8 mouse cellular contexts compared by ENCODE assay signal in the genomic region with DNA sequence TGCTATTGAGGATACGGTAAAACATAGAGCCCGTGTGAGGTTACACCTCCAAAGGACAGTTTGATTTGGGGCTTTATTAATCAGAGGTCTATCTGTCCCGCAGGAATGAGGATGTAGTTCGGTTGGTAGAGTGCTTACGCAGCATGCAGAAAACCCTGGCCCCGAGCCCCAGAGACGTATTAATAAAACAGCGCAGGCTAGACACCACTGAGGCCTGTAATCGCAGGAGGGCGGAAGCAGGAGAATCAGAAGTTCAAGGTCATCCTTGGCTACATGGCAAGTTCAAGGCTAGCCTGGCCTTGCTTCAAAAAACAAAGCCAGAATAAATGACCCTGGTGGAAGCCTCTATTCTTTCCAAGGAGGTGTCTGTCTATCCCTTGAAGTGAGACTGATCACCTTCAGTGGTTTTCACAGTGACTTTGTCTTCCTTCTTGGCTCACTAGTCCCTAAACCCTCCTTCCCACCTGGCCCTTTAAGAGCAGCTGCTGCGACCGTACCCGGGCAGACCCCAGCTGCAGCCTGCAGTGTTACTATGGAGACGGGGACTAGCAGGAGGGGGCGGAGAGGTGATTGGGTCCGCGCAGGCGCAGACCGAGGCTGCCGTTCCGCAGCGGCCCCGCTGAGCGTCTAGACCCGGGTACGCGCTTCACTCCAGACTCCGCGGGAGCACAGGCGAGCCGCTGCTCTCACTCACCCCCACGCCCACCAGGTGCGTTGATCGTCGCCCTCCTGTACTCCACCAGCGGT. TPM values are rescaled to one million over a fixed set of nuclear protein-coding genes. Genes with fewer than 3 reads are reported as not detected.
DNase-seq lines count a peak whose midpoint lies in the region; ATAC-seq and TF ChIP-seq lines count a peak whose summit lies in the region.

TSS of gene Pnmal2 (plus strand) at position 622 of the 747 bp plus-strand sequence.

- no peak for TF ChIP-seq CTCF in cortical plate, adult 2 months (IDR thresholded peaks at IDR 0.05; ENCODE audit: extremely low read depth, insufficient read depth, low read length)
- TF ChIP-seq CTCF in intestine, postnatal 0 days (IDR thresholded peaks at IDR 0.05; ENCODE audit: low read depth): no peak

- H3K4me3 ChIP-seq in cortical plate, adult 2 months (ENCODE audit: insufficient read depth, low read length): peak within 1 kb of the TSS; percentile 77
- H3K4me3 ChIP-seq in intestine, postnatal 0 days (ENCODE audit: low read depth, low read length): peak within 1 kb of the TSS; percentile 57
- H3K4me3 ChIP-seq in midbrain, embryonic 10.5 days: peak within 1 kb of the TSS; percentile 69

- WGBS in intestine, postnatal 0 days: 19% methylated on average over 36 of the region's 36 CpGs
- WGBS in midbrain, embryonic 10.5 days: 17% methylated on average over 36 of the region's 36 CpGs

- H3K36me3 ChIP-seq in intestine, postnatal 0 days (ENCODE audit: control insufficient read depth, insufficient read depth): no peaks in the 10 kb centered on the region
- no peaks in the 10 kb centered on the region for H3K36me3 ChIP-seq in midbrain, embryonic 10.5 days

- H3K9me3 ChIP-seq in intestine, postnatal 0 days (ENCODE audit: control insufficient read depth): no peaks in the 10 kb centered on the region
- H3K9me3 ChIP-seq in midbrain, embryonic 10.5 days (replicated peaks): no peaks in the 10 kb centered on the region

- peak; percentile 95 for TF ChIP-seq POLR2A in cortical plate, adult 2 months (IDR thresholded peaks at IDR 0.05; ENCODE audit: extremely low read depth, insufficient read depth, low read length)

- H3K9ac ChIP-seq in intestine, postnatal 0 days (ENCODE audit: low read depth, low read length): peak within 1 kb of the TSS; percentile 44; the same call in 1 of the 2 replicates

- peaks cover 49% of the 10 kb centered on the region for H3K27me3 ChIP-seq in intestine, postnatal 0 days (replicated peaks; ENCODE audit: control insufficient read depth, insufficient read depth, low read length)
- peaks cover 71% of the 10 kb centered on the region for H3K27me3 ChIP-seq in midbrain, embryonic 10.5 days (ENCODE audit: low read depth, poor library complexity, severe bottlenecking)

- H3K27ac ChIP-seq in cortical plate, adult 2 months (ENCODE audit: insufficient read depth, low read length): peak within 1 kb of the TSS; percentile 74
- no peak within 1 kb of the TSS for H3K27ac ChIP-seq in intestine, postnatal 0 days (ENCODE audit: low read depth, low read length)
- peak within 1 kb of the TSS; percentile 77 for H3K27ac ChIP-seq in midbrain, embryonic 10.5 days (replicated peaks)

- ATAC-seq in intestine, postnatal 0 days: peak; percentile 28; the same call in 1 of the 2 replicates
- ATAC-seq in erythroid progenitor cell, adult 5-6 weeks (replicated peaks; ENCODE audit: low FRiP score, poor library complexity, severe bottlenecking): no peak

- peaks cover 6% of the 10 kb centered on the region for H3K4me1 ChIP-seq in cortical plate, adult 2 months (ENCODE audit: control insufficient read depth, insufficient read depth, low read length)
- H3K4me1 ChIP-seq in intestine, postnatal 0 days (replicated peaks; ENCODE audit: control insufficient read depth, insufficient read depth, low read length): peaks cover 5% of the 10 kb centered on the region; the same call in 1 of the 2 replicates
- H3K4me1 ChIP-seq in midbrain, embryonic 10.5 days: peaks cover 64% of the 10 kb centered on the region

- intact Hi-C loops in left cerebral cortex, postnatal 4 days (cut with DNase I): no loop called here

- peak within 1 kb of the TSS; percentile 78 for H3K4me2 ChIP-seq in intestine, postnatal 0 days (replicated peaks; ENCODE audit: low read depth)

- DNase-seq in adrenal gland, adult 2 months: peak; percentile 92
- peak; percentile 78 to 85 for DNase-seq in gastrocnemius, postnatal 4 days (ENCODE audit: low spot score in 2 of 2)
- peak; percentile 96 for DNase-seq in left cerebral cortex, postnatal 4 days
- DNase-seq in midbrain, embryonic 10.5 days (ENCODE audit: low spot score): peak; percentile 93
- peak; percentile 56 for DNase-seq in skeletal muscle tissue, adult 2 months (ENCODE audit: low read depth, low spot score)

RNA-seq across cellular contexts. Expression of gene Pnmal2, which starts in this region (rescaled TPM):
- 10 to 100 TPM; 19.7 to 47.9 TPM for total RNA-seq in adrenal gland, adult 2 months (2021)
- 9.9 and 10.9 TPM in 2 replicates for polyA plus RNA-seq in adrenal gland, adult 2 months (2012; rRNA removed)
- polyA plus RNA-seq in cortical plate, adult 2 months (2012; rRNA removed): 89.8 and 103 TPM in 2 replicates
- total RNA-seq in gastrocnemius, postnatal 4 days (2021): 10 to 100 TPM; 48.6 to 49.6 TPM
- polyA plus RNA-seq in intestine, postnatal 0 days (2015; fragmentation: Nextera tagmentation; extraction: Ambion mirVana): 3.3 and 3.6 TPM in 2 replicates
- 100 to 1,000 TPM; 169 to 194 TPM for total RNA-seq in left cerebral cortex, postnatal 4 days (2021)
- polyA plus RNA-seq in midbrain, embryonic 10.5 days (2016; fragmentation: Nextera tagmentation; extraction: Ambion mirVana): 4.1 and 11.7 TPM in 2 replicates
- total RNA-seq in erythroid progenitor cell, adult 5-6 weeks (2015; ENCODE audit: low replicate concordance): not detected in 2 replicates
- not detected in 2 replicates for total RNA-seq in erythroid progenitor cell, adult 5-6 weeks (2017; ENCODE audit: low replicate concordance)

Comparison
In these comparisons a context has a peak if more than half of its experiments do, and no peak if none do; other contexts are left out.
1. RNA of gene Pnmal2 (total RNA-seq): 169 to 194 TPM in left cerebral cortex, postnatal 4 days, 48.6 to 49.6 TPM in gastrocnemius, postnatal 4 days and 19.7 to 47.9 TPM in adrenal gland, adult 2 months; not detected in erythroid progenitor cell, adult 5-6 weeks; every median in the first group is over 10 times any median in the second.
2. Peak in every context shown above with its lines, with median percentiles within 50 percentile points of each other: DNase-seq and H3K4me3 ChIP-seq.